19 mouse cellular contexts compared by ENCODE assay signal in genomic region chr8:93817366-93817765, GRCm38 (mm10). TPM values are rescaled to one million over a fixed set of nuclear protein-coding genes. Genes with fewer than 3 reads are reported as not detected.
A peak's percentile ranks its signal among the peaks of the same experiment; 100 is the strongest.
DNase-seq lines count a peak whose midpoint lies in the region; TF ChIP-seq lines count a peak whose summit lies in the region.
"Had no signal": no experiment of that assay in that cellular context is flagged by ENCODE, and none has a peak within 500 bp of the region (broad histone marks: within the 10 kb centered on the region; RNA-seq: fewer than 3 reads in every experiment).

No protein-coding gene starts in this region.

- no peak overlapping the region for H3K4me3 ChIP-seq in left cerebral cortex, adult 2 months
- H3K4me3 ChIP-seq: forebrain, embryonic 10.5 days; forebrain, embryonic 13.5 days; hindbrain, embryonic 10.5 days; hindbrain, embryonic 13.5 days; intestine, embryonic 15.5 days had no signal

- TF ChIP-seq CTCF in left cerebral cortex, adult 2 months (IDR thresholded peaks at IDR 0.05): no peak

- intact Hi-C loops in left cerebral cortex, adult 2 months (cut with DNase I): loop anchor here (10.0 kb wide), 1 partner anchor 387 kb away; no protein-coding TSS in a partner anchor
- intact Hi-C loops in left cerebral cortex, postnatal 14 days (cut with DNase I): no loop called here
- intact Hi-C loops in gastrocnemius, postnatal 14 days (cut with DNase I; ENCODE audit: low total_unique reads): loop anchor here (10.0 kb wide), 1 partner anchor 107 kb away; no protein-coding TSS in a partner anchor

- H3K27ac ChIP-seq in left cerebral cortex, adult 2 months: peak overlapping the region; percentile 5; the same call in 1 of the 2 replicates
- H3K27ac ChIP-seq: forebrain, embryonic 10.5 days; forebrain, embryonic 13.5 days; hindbrain, embryonic 10.5 days; hindbrain, embryonic 13.5 days; intestine, embryonic 15.5 days had no signal

- DNase-seq in cerebellum, adult 9-10 months: peak; percentile 77
- DNase-seq in cerebellum, postnatal 14 days: no peak
- peak in 1 of 2 experiments; percentile 6 for DNase-seq in left cerebral cortex, adult 2 months (ENCODE audit: extremely low spot score in 1 of 2, low spot score in 2 of 2)
- no peak for DNase-seq in left cerebral cortex, postnatal 14 days (ENCODE audit: low spot score in 2 of 2)
- peak; percentile 42 for DNase-seq in adipocyte (ENCODE audit: low spot score)
- peak; percentile 82 for DNase-seq in brain, adult 2 months (ENCODE audit: low read depth, low spot score)
- no peak for DNase-seq in gastrocnemius, postnatal 14 days
- DNase-seq: adrenal gland, adult 8-10 months; adrenal gland, postnatal 25 days; cerebellum, adult 11-12 months; embryo, embryonic 11 days; gastrocnemius, postnatal 10 days; kidney, adult 11 months had no signal

RNA-seq across cellular contexts. Expression of gene Gnao1, which starts 7.6 kb away (rescaled TPM):
- total RNA-seq in left cerebral cortex, adult 2 months (2021): 100 to 1,000 TPM; 679 to 734 TPM
- total RNA-seq in left cerebral cortex, postnatal 14 days (2021): 100 to 1,000 TPM; 949 to 978 TPM
- 10 to 100 TPM; 11.1 to 11.6 TPM for total RNA-seq in gastrocnemius, postnatal 14 days (2021)
- total RNA-seq: MEL had no signal

Comparison
In these comparisons a context has a peak if more than half of its experiments do, and no peak if none do; other contexts are left out.
1. DNase-seq: peak in cerebellum, adult 9-10 months (single experiment), adipocyte (single experiment) and brain, adult 2 months (single experiment); none in cerebellum, postnatal 14 days (0 of 2), left cerebral cortex, postnatal 14 days (0 of 2) and gastrocnemius, postnatal 14 days (single experiment).
2. RNA of gene Gnao1, which starts 7.6 kb away (total RNA-seq): 949 to 978 TPM in left cerebral cortex, postnatal 14 days and 679 to 734 TPM in left cerebral cortex, adult 2 months; 11.1 to 11.6 TPM in gastrocnemius, postnatal 14 days; every median in the first group is over 10 times any median in the second.